9 mouse cellular contexts compared by ENCODE assay signal in genomic region chr4:45818814-45819207, GRCm38 (mm10). TPM values are rescaled to one million over a fixed set of nuclear protein-coding genes. Genes with fewer than 3 reads are reported as not detected.
DNase-seq lines count a peak whose midpoint lies in the region; ATAC-seq and TF ChIP-seq lines count a peak whose summit lies in the region.
"Had no signal": no experiment of that assay in that cellular context is flagged by ENCODE, and none has a peak within 500 bp of the region (broad histone marks: within the 10 kb centered on the region; RNA-seq: fewer than 3 reads in every experiment).

No protein-coding gene starts in this region.

- H3K27ac ChIP-seq in hindbrain, embryonic 14.5 days = peak overlapping the region; percentile 94

- no peaks in the 10 kb centered on the region for H3K36me3 ChIP-seq in E14TG2a.4 (ENCODE audit: insufficient read depth, low read length)
- peaks cover 11% of the 10 kb centered on the region for H3K36me3 ChIP-seq in hindbrain, embryonic 14.5 days (replicated peaks; ENCODE audit: control insufficient read depth, insufficient read depth)

- peaks cover 79% of the 10 kb centered on the region for H3K4me1 ChIP-seq in E14TG2a.4 (replicated peaks; ENCODE audit: low read depth, low read length)
- H3K4me1 ChIP-seq in hindbrain, embryonic 14.5 days (replicated peaks; ENCODE audit: control insufficient read depth, insufficient read depth, low read length) = peaks cover 48% of the 10 kb centered on the region

- WGBS in hindbrain, embryonic 14.5 days = 5% methylated on average over 4 of the region's 4 CpGs

- H3K9ac ChIP-seq in hindbrain, embryonic 14.5 days = peak overlapping the region; percentile 52

- peak; percentile 76 for DNase-seq in Muller cell, postnatal 12 days (ENCODE audit: inconsistent ontology term)
- no peak for DNase-seq in hindbrain, embryonic 14.5 days (ENCODE audit: low spot score)
- peak; percentile 39 for DNase-seq in mesoderm, embryonic 11.5 days (ENCODE audit: low read depth, low spot score)
- DNase-seq in adrenal gland, postnatal 14 days = no peak
- no peak for DNase-seq in cerebellum, postnatal 14 days
- no peak for DNase-seq in testis, postnatal 14 days (ENCODE audit: low spot score)
- DNase-seq in layer of hippocampus, postnatal 10 days (ENCODE audit: low spot score in 2 of 2) = no peak

- H3K9me3 ChIP-seq in E14TG2a.4 (ENCODE audit: low read length) = no peaks in the 10 kb centered on the region
- no peaks in the 10 kb centered on the region for H3K9me3 ChIP-seq in hindbrain, embryonic 14.5 days (ENCODE audit: control insufficient read depth, low read length)

- peak; percentile 32 for ATAC-seq in hindbrain, embryonic 14.5 days (ENCODE audit: low FRiP score)

- H3K4me2 ChIP-seq in hindbrain, embryonic 14.5 days (replicated peaks) = peak overlapping the region; percentile 38

- H3K4me3 ChIP-seq in E14TG2a.4 (replicated peaks; ENCODE audit: low read length) = peak overlapping the region; percentile 37
- 0 out of 2 replicates have a peak overlapping the region, but pooled peaks have one; percentile 5 for H3K4me3 ChIP-seq in hindbrain, embryonic 14.5 days (replicated peaks; ENCODE audit: low read length)

- peaks cover 29% of the 10 kb centered on the region for H3K27me3 ChIP-seq in E14TG2a.4 (ENCODE audit: insufficient read depth, low read length)
- no peaks in the 10 kb centered on the region for H3K27me3 ChIP-seq in hindbrain, embryonic 14.5 days (ENCODE audit: control insufficient read depth, insufficient read depth, low read length)

- TF ChIP-seq CTCF in E14TG2a.4 (conservative IDR thresholded peaks at IDR 0.05; ENCODE audit: low read length) = no peak

RNA-seq across cellular contexts. Expression of gene Igfbpl1, which starts 7.9 kb away (rescaled TPM):
- 53.9 and 60.9 TPM in 2 replicates for polyA plus RNA-seq in hindbrain, embryonic 14.5 days (2014; fragmentation: Nextera tagmentation; extraction: Ambion mirVana)
- not detected in 2 replicates for total RNA-seq in adrenal gland, postnatal 14 days (2021)
- 10 to 100 TPM; 58.1 to 60.4 TPM for total RNA-seq in layer of hippocampus, postnatal 10 days (2021)
- polyA plus RNA-seq: spleen, adult 2 months had no signal

RNA-seq across cellular contexts. Expression of gene Aldh1b1, which starts 20.0 kb away (rescaled TPM):
- 9.6 and 10.8 TPM in 2 replicates for polyA plus RNA-seq in hindbrain, embryonic 14.5 days (2014; fragmentation: Nextera tagmentation; extraction: Ambion mirVana)
- 10.2 and 34.6 TPM in 2 replicates for total RNA-seq in adrenal gland, postnatal 14 days (2021)
- total RNA-seq in layer of hippocampus, postnatal 10 days (2021) = 10 to 100 TPM; 21.1 to 22.6 TPM

RNA-seq across cellular contexts. Expression of gene Stra6l, which starts 29.7 kb away (rescaled TPM):
- 0.23 and 0.50 TPM in 2 replicates for polyA plus RNA-seq in hindbrain, embryonic 14.5 days (2014; fragmentation: Nextera tagmentation; extraction: Ambion mirVana)
- 0.56 and 7.0 TPM in 2 replicates for total RNA-seq in adrenal gland, postnatal 14 days (2021)
- total RNA-seq in layer of hippocampus, postnatal 10 days (2021) = not detected

Comparison
In these comparisons a context has a peak if more than half of its experiments do, and no peak if none do; other contexts are left out.
1. DNase-seq: peak in Muller cell, postnatal 12 days (single experiment) and mesoderm, embryonic 11.5 days (single experiment); none in hindbrain, embryonic 14.5 days (single experiment), adrenal gland, postnatal 14 days (single experiment), cerebellum, postnatal 14 days (0 of 2), testis, postnatal 14 days (single experiment) and layer of hippocampus, postnatal 10 days (0 of 2).
2. RNA of gene Igfbpl1, which starts 7.9 kb away (total RNA-seq): 58.1 to 60.4 TPM in layer of hippocampus, postnatal 10 days; not detected in adrenal gland, postnatal 14 days; every median in the first group is over 10 times any median in the second.